Mouse (Mus musculus): Measurements from ENCODE around the gene Gm27021. TPM values are rescaled to one million over a fixed set of nuclear protein-coding genes. Genes with fewer than 3 reads are reported as not detected.

The Gm27021 gene
- polyA plus RNA-seq, 1 experiment from 2014 or later, result 0.38 TPM

DNA sequence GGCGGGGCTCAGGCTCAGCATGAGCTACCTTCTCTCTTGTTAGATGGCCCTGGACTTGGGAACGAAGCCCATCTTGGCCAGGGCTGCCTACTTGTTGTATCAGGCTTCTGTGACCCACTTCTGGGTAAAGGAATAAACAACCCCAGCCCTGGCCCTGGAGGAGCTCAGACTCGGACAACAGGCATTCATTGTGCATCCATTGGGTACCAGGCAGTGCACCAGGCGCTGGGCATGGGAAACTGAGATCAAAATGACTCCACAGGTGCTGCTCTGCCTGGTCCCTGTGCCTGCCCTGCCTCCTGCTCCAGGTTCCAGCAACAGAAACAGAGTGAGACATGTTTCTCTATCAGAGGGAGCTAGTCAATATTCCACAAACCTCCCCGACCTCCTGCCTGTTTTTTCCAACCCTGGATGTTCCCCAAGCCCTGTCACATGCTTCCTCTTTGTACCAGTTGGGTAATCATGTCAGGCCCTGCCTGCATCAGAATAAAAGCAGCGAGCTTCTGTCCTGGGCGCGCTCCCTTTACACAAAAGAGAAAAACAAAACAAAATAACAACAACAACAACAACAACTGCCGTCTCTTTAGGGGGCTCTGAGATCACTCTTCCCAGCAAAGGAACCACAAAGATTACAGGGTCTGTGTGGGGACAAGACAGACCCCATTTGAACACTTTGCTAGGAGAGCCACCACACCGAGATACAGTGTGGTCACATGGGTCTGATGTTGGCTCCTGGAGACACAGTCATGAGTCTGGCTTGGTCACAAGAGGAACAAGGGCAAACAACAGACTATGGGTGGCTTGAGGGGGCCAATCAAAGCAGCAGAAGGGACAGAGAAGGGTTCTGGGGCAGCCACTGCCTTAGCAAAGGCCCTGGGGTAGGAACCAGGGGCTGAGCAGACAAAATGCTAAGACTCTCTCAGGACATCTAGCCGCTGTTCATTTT is 48.4 kb downstream of the Gm27021 start:
- Histone ChIP-seq H3K9me3 (replicated peaks) (no peaks in the 10 kb centered on the region), H3K27ac (peak overlapping the region; percentile 62), H3K27me3 (0 out of 2 replicates have a peak, but pooled peaks cover 3% of the 10 kb centered on the region), H3K4me2 (no peak overlapping the region), H3K4me3 (replicated peaks) (no peak overlapping the region), H3K9ac (no peak overlapping the region), H3K4me1 (replicated peaks) (peaks cover 44% of the 10 kb centered on the region), H3K36me3 (no peaks in the 10 kb centered on the region)
- WGBS (ENCODE audit: insufficient replicate concordance), result 59% methylated on average over 11 of the region's 11 CpGs
- ATAC-seq (ENCODE audit: low read depth) (no peak), DNase-seq (no peak)

DNA sequence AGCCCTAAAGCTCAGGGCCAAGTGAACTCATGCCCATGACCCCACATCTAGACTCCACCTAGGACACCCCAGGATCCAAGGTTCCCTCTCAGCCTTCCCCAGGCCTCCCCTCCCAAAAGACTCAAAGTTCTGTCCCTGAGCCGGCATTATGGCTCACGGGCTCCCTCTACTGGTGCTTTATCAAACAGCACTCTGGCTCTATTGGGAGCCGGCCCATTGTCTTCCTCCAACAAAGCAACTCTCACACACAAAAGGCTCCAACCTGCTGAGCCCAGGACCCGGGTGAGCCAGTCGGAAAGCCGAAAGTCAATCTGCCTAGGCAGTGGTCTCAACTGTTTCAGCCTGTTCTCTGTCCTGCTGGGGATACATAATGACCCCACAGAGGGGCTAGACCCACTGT is 49.8 kb downstream of the Gm27021 start:
- Histone ChIP-seq H3K9me3 (replicated peaks) (no peaks in the 10 kb centered on the region), H3K27me3 (peaks cover 13% of the 10 kb centered on the region; the same call in 1 of the 2 replicates), H3K4me3 (replicated peaks) (no peak overlapping the region), H3K4me2 (no peak overlapping the region), H3K4me1 (replicated peaks) (peaks cover 32% of the 10 kb centered on the region), H3K36me3 (no peaks in the 10 kb centered on the region), H3K9ac (no peak overlapping the region), H3K27ac (no peak overlapping the region)
- DNase-seq (peak; percentile 45), ATAC-seq (ENCODE audit: low read depth) (no peak)
- WGBS (ENCODE audit: insufficient replicate concordance), result under 1% methylated on average over 6 of the region's 6 CpGs

DNA sequence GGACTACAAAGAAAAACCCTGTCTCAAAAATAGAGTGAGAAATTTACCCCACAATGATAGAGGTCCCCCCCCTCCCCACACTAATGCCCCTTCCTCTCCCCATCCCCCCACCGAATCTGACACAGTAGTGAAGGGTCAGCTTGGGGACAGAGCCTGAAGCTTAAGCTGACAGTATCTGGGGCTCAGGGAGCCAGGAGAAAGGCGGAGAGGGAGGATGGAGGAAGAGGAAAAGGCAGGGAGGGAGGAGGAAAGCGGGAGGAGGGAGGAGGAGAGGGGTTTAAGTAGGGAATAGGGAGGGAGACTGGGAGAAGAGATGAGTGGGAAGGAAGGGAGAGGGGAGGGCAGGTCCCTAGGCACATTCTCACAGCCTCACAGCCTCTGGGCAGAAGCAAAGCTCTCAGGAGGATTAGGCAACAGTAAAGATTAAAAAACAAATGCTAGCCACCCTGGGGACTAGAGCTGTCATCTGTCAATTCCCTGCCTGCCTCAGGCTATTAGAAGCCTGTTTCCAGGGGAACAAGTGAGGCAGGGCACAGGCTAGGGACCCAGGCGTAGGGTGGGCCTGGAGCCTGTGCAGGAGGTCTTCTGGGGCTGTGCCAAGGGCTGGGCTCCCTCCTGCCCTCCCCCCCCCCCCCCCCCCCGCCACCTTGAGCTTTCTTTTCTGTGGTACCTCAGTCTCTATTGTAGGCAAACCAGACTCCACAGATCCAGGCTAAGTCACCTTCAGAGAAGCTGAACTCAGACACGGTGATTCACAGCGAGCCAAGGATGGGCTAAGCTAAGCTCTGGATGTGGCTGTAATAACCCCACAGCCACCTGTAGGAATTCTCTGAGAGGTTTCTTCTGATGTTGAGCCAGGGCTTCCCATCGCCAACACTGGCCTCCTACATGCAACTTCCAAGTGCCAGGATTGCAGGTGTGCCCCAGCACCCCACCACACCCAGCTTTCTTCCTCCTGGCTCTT is 50.9 kb downstream of the Gm27021 start:
- DNase-seq (no peak), ATAC-seq (ENCODE audit: low read depth) (no peak)
- Histone ChIP-seq H3K36me3 (no peaks in the 10 kb centered on the region), H3K4me1 (replicated peaks) (peaks cover 25% of the 10 kb centered on the region), H3K27ac (no peak overlapping the region), H3K27me3 (peaks cover 13% of the 10 kb centered on the region; the same call in 1 of the 2 replicates), H3K4me2 (no peak overlapping the region), H3K4me3 (replicated peaks) (no peak overlapping the region), H3K9me3 (replicated peaks) (no peaks in the 10 kb centered on the region), H3K9ac (no peak overlapping the region)
- whole genome bisulfite sequencing (ENCODE audit: insufficient replicate concordance), result 48% methylated on average over 7 of the region's 8 CpGs

DNA sequence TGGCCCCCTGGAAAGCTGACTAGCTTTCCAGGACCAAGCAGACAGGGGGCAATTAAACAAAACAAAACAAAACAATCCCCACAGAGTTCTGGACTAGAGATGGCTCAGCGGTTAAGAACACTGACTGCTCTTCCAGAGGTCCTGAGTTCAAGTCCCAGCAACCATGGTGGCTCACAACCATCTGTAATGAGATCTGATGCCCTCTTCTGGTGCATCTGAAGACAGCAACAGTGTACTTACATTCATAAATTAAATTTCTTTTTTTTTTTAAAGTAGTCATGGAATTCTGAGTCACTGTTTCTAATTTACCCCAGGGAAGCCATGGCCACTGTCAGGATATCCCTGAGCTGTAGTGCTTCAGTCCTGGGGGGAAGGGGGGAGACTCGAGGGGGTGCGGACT is 53.4 kb downstream of the Gm27021 start:
- DNase-seq, result no peak
- Histone ChIP-seq H3K27me3 (peaks cover 21% of the 10 kb centered on the region; the same call in 1 of the 2 replicates), H3K4me3 (replicated peaks) (no peak overlapping the region), H3K4me1 (replicated peaks) (peaks cover 4% of the 10 kb centered on the region), H3K4me2 (no peak overlapping the region), H3K27ac (no peak overlapping the region), H3K36me3 (no peaks in the 10 kb centered on the region), H3K9me3 (replicated peaks) (no peaks in the 10 kb centered on the region), H3K9ac (no peak overlapping the region)
- WGBS (ENCODE audit: insufficient replicate concordance), result 68% methylated on average over 3 of the region's 3 CpGs
- no peak for ATAC-seq (ENCODE audit: low read depth)

DNA sequence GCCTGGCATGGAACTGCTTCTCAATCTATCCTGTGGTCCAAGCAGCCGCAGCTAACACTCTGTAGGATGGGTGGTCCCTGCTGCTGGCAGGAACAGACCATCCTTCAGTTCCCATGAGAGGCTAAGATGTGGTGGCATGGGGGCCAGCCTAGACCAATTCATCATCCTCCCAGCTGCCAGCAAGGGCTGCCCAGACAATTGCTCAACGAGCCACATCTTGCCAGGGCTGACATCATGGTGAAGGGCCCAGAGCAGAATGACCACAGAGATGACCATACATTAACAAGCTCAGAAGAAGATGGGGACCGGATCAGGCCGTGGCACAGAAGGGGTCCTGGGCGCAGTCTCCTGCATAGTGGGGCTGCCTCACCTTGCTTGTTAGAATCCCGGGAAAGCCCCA is 57.1 kb downstream of the Gm27021 start:
- Histone ChIP-seq H3K4me2 (no peak overlapping the region), H3K36me3 (no peaks in the 10 kb centered on the region), H3K9ac (no peak overlapping the region), H3K27ac (no peak overlapping the region), H3K27me3 (peaks cover 21% of the 10 kb centered on the region; the same call in 1 of the 2 replicates), H3K4me1 (replicated peaks) (peaks cover 12% of the 10 kb centered on the region), H3K4me3 (replicated peaks) (no peak overlapping the region), H3K9me3 (replicated peaks) (no peaks in the 10 kb centered on the region)
- DNase-seq (no peak), ATAC-seq (ENCODE audit: low read depth) (no peak)
- 79% methylated on average over 6 of the region's 6 CpGs for WGBS (ENCODE audit: insufficient replicate concordance)

DNA sequence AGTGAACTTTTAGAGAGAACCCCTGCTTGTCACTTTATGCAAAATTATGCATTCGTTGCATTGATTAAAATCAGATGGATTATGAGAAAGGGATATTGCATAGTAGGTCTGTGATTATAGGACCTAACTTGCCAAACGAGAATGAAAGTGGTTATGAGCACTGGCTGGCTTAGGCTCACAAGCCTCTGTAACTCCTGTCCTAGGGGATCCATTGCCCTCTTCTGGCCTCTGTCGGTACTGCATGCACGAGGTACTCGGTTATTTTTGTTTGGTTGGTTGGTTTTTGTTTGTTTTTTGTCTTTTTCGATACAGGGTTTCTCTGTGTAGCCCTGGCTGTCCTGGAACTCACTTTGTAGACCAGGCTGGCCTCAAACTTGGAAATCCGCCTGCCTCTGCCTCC is 60.0 kb downstream of the Gm27021 start:
- Histone ChIP-seq H3K9ac (no peak overlapping the region), H3K4me2 (peak overlapping the region; percentile 39), H3K36me3 (no peaks in the 10 kb centered on the region), H3K27me3 (0 out of 2 replicates have a peak, but pooled peaks cover 8% of the 10 kb centered on the region), H3K9me3 (replicated peaks) (no peaks in the 10 kb centered on the region), H3K27ac (no peak overlapping the region), H3K4me1 (replicated peaks) (peaks cover 12% of the 10 kb centered on the region), H3K4me3 (replicated peaks) (0 out of 2 replicates have a peak overlapping the region, but pooled peaks have one; percentile 10)
- peak; percentile 52 for DNase-seq
- 6% methylated on average over 7 of the region's 7 CpGs for WGBS (ENCODE audit: insufficient replicate concordance)
- peak; percentile 58 for ATAC-seq (ENCODE audit: low read depth)

DNA sequence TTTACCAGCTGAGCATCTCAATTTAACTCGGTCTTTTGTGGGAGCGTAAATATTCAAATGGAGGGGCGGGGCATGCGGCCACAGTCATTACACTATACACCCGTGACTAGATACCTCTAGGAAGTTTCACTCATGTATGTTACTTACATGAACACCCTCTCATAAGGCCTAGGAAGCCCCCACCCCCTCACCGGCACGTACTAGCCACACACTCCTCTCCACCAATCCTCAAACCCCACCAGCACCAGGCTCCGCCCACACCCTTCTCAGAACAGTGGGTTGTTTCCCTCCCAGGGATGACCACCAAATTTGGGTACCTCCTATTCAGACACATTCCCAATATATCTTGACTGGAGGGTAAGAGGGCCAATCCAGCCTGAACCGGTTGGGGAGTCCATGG is 60.4 kb downstream of the Gm27021 start:
- no peak overlapping the region for H3K27ac ChIP-seq
- no peak overlapping the region for H3K4me3 ChIP-seq (replicated peaks)
- no peaks in the 10 kb centered on the region for H3K9me3 ChIP-seq (replicated peaks)
- no peak overlapping the region for H3K9ac ChIP-seq
- DNase-seq (no peak), ATAC-seq (ENCODE audit: low read depth) (no peak)
- peaks cover 12% of the 10 kb centered on the region for H3K4me1 ChIP-seq (replicated peaks)
- H3K27me3 ChIP-seq, result 0 out of 2 replicates have a peak, but pooled peaks cover 8% of the 10 kb centered on the region
- 78% methylated on average over 9 of the region's 9 CpGs for WGBS (ENCODE audit: insufficient replicate concordance)
- H3K36me3 ChIP-seq, result no peaks in the 10 kb centered on the region
- peak overlapping the region; percentile 39 for H3K4me2 ChIP-seq

DNA sequence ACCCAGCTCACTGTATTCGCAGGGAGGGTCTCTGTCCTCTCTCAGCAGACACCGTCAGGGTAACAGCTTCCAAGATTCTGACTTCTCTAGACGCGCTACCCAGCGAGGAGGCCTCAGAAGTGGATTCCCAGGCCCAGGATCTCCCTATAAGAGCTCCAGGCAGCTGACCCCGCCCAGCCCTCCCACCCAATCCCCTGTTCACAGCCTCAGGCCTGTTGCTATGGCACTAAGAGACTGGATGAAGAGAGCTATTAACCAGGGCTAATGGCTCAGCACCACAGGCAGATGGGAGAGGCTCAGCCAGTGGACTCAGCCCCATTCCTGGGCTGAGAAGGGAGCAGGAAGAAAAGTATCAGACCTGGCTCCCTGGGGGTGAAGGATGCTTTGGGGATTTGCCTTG is 65.2 kb downstream of the Gm27021 start:
- H3K9me3 ChIP-seq (replicated peaks), result 0 out of 2 replicates have a peak, but pooled peaks cover 4% of the 10 kb centered on the region
- no peak for ATAC-seq (ENCODE audit: low read depth)
- DNase-seq, result no peak
- peaks cover 8% of the 10 kb centered on the region for H3K4me1 ChIP-seq (replicated peaks)
- no peak overlapping the region for H3K4me2 ChIP-seq
- H3K36me3 ChIP-seq, result no peaks in the 10 kb centered on the region
- no peak overlapping the region for H3K9ac ChIP-seq
- 60% methylated on average over 6 of the region's 6 CpGs for WGBS (ENCODE audit: insufficient replicate concordance)
- H3K4me3 ChIP-seq (replicated peaks), result no peak overlapping the region
- H3K27me3 ChIP-seq, result peaks cover 8% of the 10 kb centered on the region; the same call in 1 of the 2 replicates
- H3K27ac ChIP-seq, result no peak overlapping the region

DNA sequence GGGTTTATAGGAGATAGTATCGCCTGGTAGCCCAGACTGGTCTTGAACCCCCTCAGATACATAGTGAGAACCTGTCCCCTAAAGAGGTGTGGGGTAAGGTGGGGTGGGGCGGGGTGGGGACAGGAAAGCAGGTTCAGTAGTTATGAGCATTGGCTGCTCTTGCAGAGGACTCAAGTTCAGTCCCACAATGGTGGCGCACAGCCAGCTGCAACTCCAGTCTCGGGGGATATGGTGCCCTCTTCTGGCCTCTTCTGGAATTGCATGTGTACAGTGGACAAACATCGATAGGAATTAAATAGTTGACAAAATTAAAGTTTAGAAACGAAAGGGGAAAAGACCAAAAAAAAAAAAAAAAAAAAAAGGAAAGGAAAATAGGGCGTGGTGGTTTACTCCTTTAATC is 68.4 kb downstream of the Gm27021 start:
- H3K4me2 ChIP-seq, result no peak overlapping the region
- no peak overlapping the region for H3K4me3 ChIP-seq (replicated peaks)
- H3K36me3 ChIP-seq, result no peaks in the 10 kb centered on the region
- H3K9me3 ChIP-seq (replicated peaks), result 0 out of 2 replicates have a peak, but pooled peaks cover 6% of the 10 kb centered on the region
- ATAC-seq (ENCODE audit: low read depth), result no peak
- H3K27ac ChIP-seq, result no peak overlapping the region
- H3K27me3 ChIP-seq, result peaks cover 8% of the 10 kb centered on the region; the same call in 1 of the 2 replicates
- peaks cover 4% of the 10 kb centered on the region for H3K4me1 ChIP-seq (replicated peaks)
- DNase-seq, result peak; percentile 58
- WGBS (ENCODE audit: insufficient replicate concordance), result 27% methylated on average over 7 of the region's 7 CpGs
- H3K9ac ChIP-seq, result no peak overlapping the region

DNA sequence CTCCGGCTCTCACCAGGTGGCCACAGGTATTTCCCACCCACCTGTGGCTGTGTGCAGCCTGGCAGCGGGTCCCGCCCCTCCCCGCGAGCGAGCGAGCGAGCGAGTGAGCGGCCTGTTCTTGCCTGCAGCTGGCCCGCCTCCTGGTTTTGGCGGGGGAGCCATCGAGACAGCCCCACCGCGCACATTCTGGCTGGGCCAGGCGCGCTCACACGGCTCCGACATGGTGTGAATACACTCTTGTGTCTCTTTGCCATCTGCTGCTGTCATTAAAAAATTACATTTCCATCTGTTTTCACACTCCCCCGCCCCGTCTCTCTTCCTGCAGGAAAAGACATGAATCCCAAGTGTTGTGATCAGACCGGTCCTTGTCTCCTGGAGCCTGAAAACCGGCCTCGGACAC is 69.3 kb downstream of the Gm27021 start:
- DNase-seq (no peak), ATAC-seq (ENCODE audit: low read depth) (no peak)
- H3K4me1 ChIP-seq (replicated peaks), result peaks cover 4% of the 10 kb centered on the region
- H3K36me3 ChIP-seq, result no peaks in the 10 kb centered on the region
- no peak overlapping the region for H3K27ac ChIP-seq
- no peak overlapping the region for H3K4me3 ChIP-seq (replicated peaks)
- 0 out of 2 replicates have a peak, but pooled peaks cover 9% of the 10 kb centered on the region for H3K9me3 ChIP-seq (replicated peaks)
- no peak overlapping the region for H3K9ac ChIP-seq
- H3K27me3 ChIP-seq, result peaks cover 8% of the 10 kb centered on the region; the same call in 1 of the 2 replicates
- H3K4me2 ChIP-seq, result no peak overlapping the region; the same call in 1 of the 2 replicates
- 54% methylated on average over 24 of the region's 24 CpGs for WGBS (ENCODE audit: insufficient replicate concordance)

DNA sequence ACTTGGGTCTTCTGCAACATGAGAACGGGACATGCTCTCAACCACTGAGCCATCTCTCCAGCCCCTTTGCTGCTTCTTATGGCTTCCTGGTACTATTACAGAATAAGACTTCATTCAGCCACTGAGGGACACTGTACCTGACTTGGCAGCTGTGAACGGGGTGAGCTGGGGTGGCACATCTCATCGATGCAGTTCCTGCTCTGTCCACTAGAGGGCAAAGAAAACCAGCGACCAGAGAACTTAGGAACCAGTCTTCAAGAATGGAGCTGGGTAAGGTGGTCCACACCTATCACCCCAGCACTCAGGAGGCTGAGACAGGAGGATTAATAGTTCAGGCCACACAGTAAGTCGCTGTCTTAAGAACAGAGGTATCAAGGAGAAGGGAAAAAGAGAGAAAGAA is 71.9 kb downstream of the Gm27021 start:
- ATAC-seq (ENCODE audit: low read depth) (0 out of 2 replicates have a peak, but pooled peaks have one; percentile 15), DNase-seq (no peak)
- H3K4me2 ChIP-seq, result no peak overlapping the region
- WGBS (ENCODE audit: insufficient replicate concordance), result 12% methylated on average over 5 of the region's 5 CpGs
- H3K36me3 ChIP-seq, result no peaks in the 10 kb centered on the region
- peaks cover 15% of the 10 kb centered on the region for H3K4me1 ChIP-seq (replicated peaks)
- no peak overlapping the region for H3K9ac ChIP-seq
- H3K27me3 ChIP-seq, result peaks cover 8% of the 10 kb centered on the region; the same call in 1 of the 2 replicates
- H3K4me3 ChIP-seq (replicated peaks), result no peak overlapping the region
- H3K9me3 ChIP-seq (replicated peaks), result 0 out of 2 replicates have a peak, but pooled peaks cover 4% of the 10 kb centered on the region
- H3K27ac ChIP-seq, result no peak overlapping the region
